Mouse (Mus musculus): ENCODE measurements around the gene Tas2r135. TPM values are rescaled to one million over a fixed set of nuclear protein-coding genes. Genes with fewer than 3 reads are reported as not detected.

Tas2r135 gene
- polyA plus RNA-seq, 1 experiment from 2014 or later, result not detected

GRCm38 (mm10) chr6:42377280-42377679 is 28.0 kb upstream of the Tas2r135 start:
- Histone ChIP-seq H3K4me1 (peaks cover 32% of the 10 kb centered on the region), H3K27me3 (ENCODE audit: low read depth, poor library complexity, severe bottlenecking) (no peaks in the 10 kb centered on the region; the same call in 1 of the 2 replicates), H3K36me3 (no peaks in the 10 kb centered on the region), H3K9me3 (replicated peaks) (no peaks in the 10 kb centered on the region), H3K4me3 (no peak overlapping the region), H3K27ac (no peak overlapping the region)
- DNase-seq (ENCODE audit: low spot score), result no peak
- 79% methylated on average over 5 of the region's 5 CpGs for WGBS

DNA sequence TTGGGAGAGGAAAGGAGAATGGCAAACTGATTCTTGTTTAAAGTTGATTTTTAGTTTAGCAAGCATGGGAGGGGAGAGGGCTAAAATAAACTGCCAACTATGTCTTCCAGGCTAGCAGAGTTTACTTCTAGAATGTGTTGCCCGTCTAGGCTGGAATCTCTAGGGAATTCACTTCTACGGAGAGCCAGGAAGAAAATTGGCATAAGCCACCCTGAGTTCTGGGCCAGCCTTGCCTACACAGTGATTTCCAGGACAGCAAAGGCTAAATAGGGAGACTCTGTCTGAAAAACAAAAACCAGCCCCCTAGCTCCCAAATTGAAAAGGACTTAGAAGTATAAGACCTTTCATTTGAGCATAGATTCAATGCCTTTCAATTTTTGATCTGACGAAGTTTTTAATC is 25.7 kb upstream of the Tas2r135 start:
- Histone ChIP-seq H3K27ac (no peak overlapping the region), H3K4me3 (no peak overlapping the region), H3K4me1 (peaks cover 15% of the 10 kb centered on the region), H3K36me3 (no peaks in the 10 kb centered on the region), H3K9me3 (replicated peaks) (no peaks in the 10 kb centered on the region), H3K27me3 (ENCODE audit: low read depth, poor library complexity, severe bottlenecking) (no peaks in the 10 kb centered on the region)
- DNase-seq (ENCODE audit: low spot score), result no peak
- 48% methylated on average over 3 of the region's 3 CpGs for WGBS

- Histone ChIP-seq H3K27ac (peak overlapping the region; percentile 74), H3K4me3 (0 out of 2 replicates have a peak overlapping the region, but pooled peaks have one; percentile 9), H3K9me3 (replicated peaks) (no peaks in the 10 kb centered on the region), H3K4me1 (peaks cover 15% of the 10 kb centered on the region), H3K36me3 (no peaks in the 10 kb centered on the region), H3K27me3 (ENCODE audit: low read depth, poor library complexity, severe bottlenecking) (no peaks in the 10 kb centered on the region)
- no peak for DNase-seq (ENCODE audit: low spot score)
- 9% methylated on average over 8 of the region's 8 CpGs for WGBS
Observed at GRCm38 (mm10) chr6:42380416-42381144, 24.7 kb upstream of the Tas2r135 start.

DNA sequence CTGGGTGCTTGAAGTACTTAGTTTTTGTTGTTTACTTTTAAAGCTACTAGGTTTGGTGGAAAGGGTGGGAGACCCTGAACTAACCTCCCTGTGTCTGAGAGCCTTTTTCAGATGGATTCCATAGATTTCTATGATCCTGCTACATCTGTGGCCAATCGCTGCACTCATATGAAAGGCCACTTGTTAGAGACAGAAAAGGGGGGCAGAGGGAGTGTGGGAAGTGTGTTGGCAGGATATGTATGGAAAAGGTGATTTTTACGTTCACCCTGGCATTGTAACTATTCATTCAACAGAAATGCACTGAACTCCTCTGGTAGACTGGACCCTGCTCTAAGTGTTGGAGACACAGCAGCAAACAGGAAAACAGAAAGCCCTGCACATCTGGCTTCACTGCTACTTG is 24.0 kb upstream of the Tas2r135 start:
- DNase-seq (ENCODE audit: low spot score), result no peak
- no peak overlapping the region for H3K4me3 ChIP-seq
- no peaks in the 10 kb centered on the region for H3K9me3 ChIP-seq (replicated peaks)
- H3K27me3 ChIP-seq (ENCODE audit: low read depth, poor library complexity, severe bottlenecking), result no peaks in the 10 kb centered on the region
- H3K36me3 ChIP-seq, result no peaks in the 10 kb centered on the region
- peak overlapping the region; percentile 74 for H3K27ac ChIP-seq
- H3K4me1 ChIP-seq, result peaks cover 15% of the 10 kb centered on the region
- WGBS, result 49% methylated on average over 2 of the region's 2 CpGs

GRCm38 (mm10) chr6:42381916-42382381 is 23.3 kb upstream of the Tas2r135 start:
- peak overlapping the region; percentile 74 for H3K27ac ChIP-seq
- WGBS, result 68% methylated on average over 9 of the region's 9 CpGs
- no peak for DNase-seq (ENCODE audit: low spot score)

GRCm38 (mm10) chr6:42383360-42383759 is 21.9 kb upstream of the Tas2r135 start:
- Histone ChIP-seq H3K27ac (no peak overlapping the region), H3K4me1 (peaks cover 15% of the 10 kb centered on the region), H3K4me3 (no peak overlapping the region), H3K9me3 (replicated peaks) (no peaks in the 10 kb centered on the region), H3K27me3 (ENCODE audit: low read depth, poor library complexity, severe bottlenecking) (no peaks in the 10 kb centered on the region), H3K36me3 (no peaks in the 10 kb centered on the region)
- 95% methylated on average over 5 of the region's 5 CpGs for WGBS
- DNase-seq (ENCODE audit: low spot score), result no peak

More at GRCm38 (mm10) chr6:42381916-42382381, 23.3 kb upstream of the Tas2r135 start:
- peaks cover 15% of the 10 kb centered on the region for H3K4me1 ChIP-seq
- no peak overlapping the region for H3K4me3 ChIP-seq
- no peaks in the 10 kb centered on the region for H3K27me3 ChIP-seq (ENCODE audit: low read depth, poor library complexity, severe bottlenecking)
- no peaks in the 10 kb centered on the region for H3K9me3 ChIP-seq (replicated peaks)
- H3K36me3 ChIP-seq, result no peaks in the 10 kb centered on the region

- H3K36me3 ChIP-seq, result no peaks in the 10 kb centered on the region
- no peak for DNase-seq (ENCODE audit: low spot score)
- H3K4me1 ChIP-seq, result peaks cover 13% of the 10 kb centered on the region
- no peaks in the 10 kb centered on the region for H3K9me3 ChIP-seq (replicated peaks)
- no peak overlapping the region for H3K27ac ChIP-seq
- 85% methylated on average over 4 of the region's 4 CpGs for WGBS
- no peak overlapping the region for H3K4me3 ChIP-seq
- no peaks in the 10 kb centered on the region for H3K27me3 ChIP-seq (ENCODE audit: low read depth, poor library complexity, severe bottlenecking)
Observed at GRCm38 (mm10) chr6:42385635-42386034, 19.6 kb upstream of the Tas2r135 start.

GRCm38 (mm10) chr6:42391796-42392330 is 13.4 kb upstream of the Tas2r135 start:
- WGBS, result 29% methylated on average over 2 of the region's 2 CpGs
- no peaks in the 10 kb centered on the region for H3K27me3 ChIP-seq (ENCODE audit: low read depth, poor library complexity, severe bottlenecking)
- H3K4me3 ChIP-seq, result no peak overlapping the region
- peaks cover 8% of the 10 kb centered on the region; the same call in 1 of the 2 replicates for H3K4me1 ChIP-seq
- DNase-seq (ENCODE audit: low spot score), result no peak
- no peaks in the 10 kb centered on the region for H3K36me3 ChIP-seq
- H3K27ac ChIP-seq, result no peak overlapping the region
- no peaks in the 10 kb centered on the region for H3K9me3 ChIP-seq (replicated peaks)

DNA sequence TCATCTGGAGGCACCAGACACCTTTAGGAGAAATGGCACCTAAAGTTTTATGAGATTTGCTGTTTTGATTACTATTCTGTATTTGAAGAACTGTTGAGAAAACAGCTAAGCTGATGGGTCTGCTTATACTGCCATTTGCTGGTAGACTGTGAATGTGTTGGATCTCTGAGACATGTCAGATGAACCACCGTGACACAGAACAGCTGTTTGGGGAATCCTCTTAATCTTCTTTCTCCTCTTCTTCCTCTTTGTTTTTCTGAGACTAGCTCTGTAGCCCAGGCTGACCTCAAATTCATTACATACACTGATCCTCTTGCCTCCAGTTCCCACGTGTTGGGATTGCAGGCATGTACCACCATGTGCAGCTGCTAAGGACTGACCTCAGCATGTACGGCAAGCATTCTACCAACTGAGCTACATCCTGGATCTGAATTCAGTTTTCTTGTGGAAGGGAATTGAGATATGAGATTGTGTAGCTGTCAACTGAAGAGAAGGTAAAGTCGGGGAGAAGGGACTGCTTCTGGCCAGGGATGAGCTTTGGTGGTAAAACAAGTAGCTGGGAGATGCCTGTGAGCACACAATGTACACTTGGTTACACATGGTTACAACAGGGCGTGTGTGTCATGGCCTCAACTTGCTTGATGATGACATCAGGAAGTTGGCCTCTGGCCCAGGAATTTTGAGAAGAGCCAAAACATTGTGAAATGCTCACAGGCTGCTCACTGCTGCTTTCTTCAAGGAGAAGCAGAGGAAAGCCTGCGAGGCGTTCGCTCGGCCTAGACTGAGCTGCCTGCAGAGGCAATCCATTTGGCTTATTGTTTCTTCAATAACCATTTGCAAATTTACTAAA is 9.0 kb upstream of the Tas2r135 start:
- no peak for DNase-seq (ENCODE audit: low spot score)
- WGBS, result 85% methylated on average over 9 of the region's 9 CpGs
- Histone ChIP-seq H3K9me3 (replicated peaks) (no peaks in the 10 kb centered on the region), H3K27ac (no peak overlapping the region), H3K36me3 (no peaks in the 10 kb centered on the region), H3K4me1 (peaks cover 8% of the 10 kb centered on the region; the same call in 1 of the 2 replicates), H3K4me3 (no peak overlapping the region), H3K27me3 (ENCODE audit: low read depth, poor library complexity, severe bottlenecking) (no peaks in the 10 kb centered on the region)

DNA sequence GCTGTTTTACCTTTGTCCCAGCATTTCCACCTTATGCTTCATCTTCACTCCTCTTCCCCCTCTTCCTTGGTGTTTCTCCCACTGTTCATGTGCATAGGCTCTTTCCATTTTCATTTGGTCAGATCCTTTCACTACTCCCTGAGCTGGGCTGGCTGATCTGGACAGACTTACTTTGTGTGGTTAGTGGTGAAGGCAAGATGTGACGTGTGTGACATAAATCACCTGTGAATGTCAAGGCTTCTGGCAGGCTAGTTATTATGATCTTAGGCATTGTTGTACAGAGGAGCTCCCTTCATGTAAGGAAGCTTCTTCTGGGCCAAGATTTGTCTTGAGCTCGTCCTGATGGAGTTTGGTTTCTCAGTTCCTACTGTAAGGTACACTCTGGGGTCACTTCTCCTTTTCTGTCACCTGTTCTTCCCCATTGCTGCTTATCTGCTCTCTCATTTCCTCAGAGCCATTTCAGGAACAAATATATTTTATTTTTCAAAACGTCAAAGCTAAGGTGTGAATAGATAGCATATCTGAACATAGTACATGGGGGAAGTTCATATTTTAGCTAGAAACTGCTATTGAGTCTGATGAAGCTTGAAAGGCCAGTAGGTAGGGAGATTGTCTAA is 8.1 kb upstream of the Tas2r135 start:
- Histone ChIP-seq H3K27me3 (ENCODE audit: low read depth, poor library complexity, severe bottlenecking) (no peaks in the 10 kb centered on the region), H3K4me1 (0 out of 2 replicates have a peak, but pooled peaks cover 1% of the 10 kb centered on the region), H3K36me3 (no peaks in the 10 kb centered on the region), H3K27ac (no peak overlapping the region), H3K4me3 (no peak overlapping the region), H3K9me3 (replicated peaks) (no peaks in the 10 kb centered on the region)
- no peak for DNase-seq (ENCODE audit: low spot score)
- 85% methylated on average over 3 of the region's 3 CpGs for WGBS

- Histone ChIP-seq H3K4me3 (no peak overlapping the region), H3K36me3 (no peaks in the 10 kb centered on the region), H3K27ac (no peak overlapping the region), H3K9me3 (replicated peaks) (no peaks in the 10 kb centered on the region), H3K4me1 (no peaks in the 10 kb centered on the region), H3K27me3 (ENCODE audit: low read depth, poor library complexity, severe bottlenecking) (no peaks in the 10 kb centered on the region)
- DNase-seq (ENCODE audit: low spot score), result no peak
- 93% methylated on average over 3 of the region's 3 CpGs for whole genome bisulfite sequencing
Observed at GRCm38 (mm10) chr6:42398285-42398684, 6.9 kb upstream of the Tas2r135 start.

DNA sequence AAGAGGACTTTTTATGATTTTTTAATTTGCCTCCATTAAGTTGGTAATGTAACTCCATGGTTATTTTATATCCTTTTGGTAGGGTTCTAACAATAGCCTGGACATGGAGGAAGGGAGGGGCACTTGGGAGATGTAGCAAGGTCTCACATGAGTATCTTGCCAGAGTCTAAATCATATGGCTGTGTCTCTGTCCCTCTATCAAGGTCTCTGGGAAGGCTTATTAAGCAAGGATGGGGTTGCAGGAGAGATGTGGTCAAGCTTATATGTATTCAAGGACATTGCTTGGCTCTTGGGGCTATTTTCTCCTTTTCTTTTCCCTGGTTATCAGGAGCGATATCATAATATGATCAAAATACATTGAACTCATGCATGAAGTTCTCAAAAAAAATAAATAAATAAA is 6.2 kb upstream of the Tas2r135 start:
- H3K36me3 ChIP-seq, result no peaks in the 10 kb centered on the region
- H3K27ac ChIP-seq, result no peak overlapping the region
- no peak for DNase-seq (ENCODE audit: low spot score)
- no peaks in the 10 kb centered on the region for H3K4me1 ChIP-seq
- H3K27me3 ChIP-seq (ENCODE audit: low read depth, poor library complexity, severe bottlenecking), result no peaks in the 10 kb centered on the region
- H3K9me3 ChIP-seq (replicated peaks), result no peaks in the 10 kb centered on the region
- 94% methylated on average over 1 of the region's 1 CpGs for WGBS
- no peak overlapping the region for H3K4me3 ChIP-seq
